In the genomic region with DNA sequence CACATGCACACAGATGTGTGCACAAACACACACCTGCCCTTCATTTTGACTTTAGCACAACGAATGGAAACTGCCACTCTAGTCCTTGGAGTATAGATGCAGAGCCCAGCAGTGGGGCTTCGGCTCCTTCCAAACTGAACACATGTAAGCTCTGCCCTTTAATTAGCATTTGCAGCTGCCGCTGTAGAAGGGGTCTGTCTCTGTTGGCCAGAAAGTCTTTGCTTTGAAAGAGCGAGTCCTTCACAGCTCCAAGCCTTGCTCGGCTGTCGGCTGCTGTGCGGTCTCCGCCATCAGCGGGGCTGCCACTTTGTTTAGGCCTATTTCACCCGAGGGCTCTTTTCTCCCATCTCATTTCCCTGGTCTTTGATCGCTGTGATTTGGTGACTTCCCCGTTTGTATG, we compare ENCODE assay signal across 30 mouse cellular contexts. TPM values are rescaled to one million over a fixed set of nuclear protein-coding genes. Genes with fewer than 3 reads are reported as not detected.
DNase-seq lines count a peak whose midpoint lies in the region; ATAC-seq and TF ChIP-seq lines count a peak whose summit lies in the region.
"Had no signal": no experiment of that assay in that cellular context is flagged by ENCODE, and none has a peak within 500 bp of the region (broad histone marks: within the 10 kb centered on the region; RNA-seq: fewer than 3 reads in every experiment).

No protein-coding gene starts in this region.

- 65% methylated on average over 12 of the region's 12 CpGs for WGBS in hindbrain, embryonic 10.5 days
- WGBS in hindbrain, embryonic 16.5 days, result 40% methylated on average over 12 of the region's 12 CpGs
- 50% methylated on average over 12 of the region's 12 CpGs for WGBS in hindbrain, embryonic 14.5 days
- WGBS in midbrain, postnatal 0 days, result 24% methylated on average over 12 of the region's 12 CpGs

- no peak for TF ChIP-seq CTCF in brain, embryonic 14.5 days (IDR thresholded peaks at IDR 0.05; ENCODE audit: borderline replicate concordance, extremely low read depth, insufficient read depth, insufficient read length)
- TF ChIP-seq CTCF in midbrain, postnatal 0 days (IDR thresholded peaks at IDR 0.05), result no peak

- no peak for DNase-seq in hindbrain, embryonic 10.5 days (ENCODE audit: low spot score)
- peak; percentile 64 for DNase-seq in brain, embryonic 14.5 days (ENCODE audit: low read depth)
- no peak for DNase-seq in hindbrain, embryonic 14.5 days (ENCODE audit: low spot score)
- DNase-seq in midbrain, postnatal 0 days (ENCODE audit: low spot score), result peak; percentile 36
- no peak for DNase-seq in ovary, postnatal 36 days (ENCODE audit: low spot score)
- DNase-seq in MN1 (ENCODE audit: low spot score), result no peak
- DNase-seq: adrenal gland, adult 8-10 months; cerebellum, adult 11 months; cerebellum, adult 9-10 months; cerebellum, postnatal 36 days; gastrocnemius, postnatal 14 days; kidney, adult 18-20 months; kidney, postnatal 25 days; liver; lung, adult 2 months; lung, postnatal 10 days; right cerebral cortex, postnatal 4 days; thymus, adult 2 months; thymus, postnatal 36 days had no signal

- peak overlapping the region; percentile 31 for H3K27ac ChIP-seq in hindbrain, embryonic 10.5 days
- H3K27ac ChIP-seq in hindbrain, embryonic 16.5 days (ENCODE audit: low read depth, low read length), result no peak overlapping the region
- H3K27ac ChIP-seq in hindbrain, embryonic 14.5 days, result peak overlapping the region; percentile 22; the same call in 1 of the 2 replicates
- no peak overlapping the region for H3K27ac ChIP-seq in midbrain, postnatal 0 days (ENCODE audit: low read depth, low read length)
- H3K27ac ChIP-seq: embryonic facial prominence, embryonic 12.5 days; heart, embryonic 15.5 days; kidney, embryonic 15.5 days; liver, embryonic 14.5 days; macrophage; neural tube, embryonic 12.5 days; stomach, postnatal 0 days had no signal

- H3K4me3 ChIP-seq in hindbrain, embryonic 10.5 days, result no peak overlapping the region
- H3K4me3 ChIP-seq in hindbrain, embryonic 16.5 days (ENCODE audit: low read length), result no peak overlapping the region
- no peak overlapping the region for H3K4me3 ChIP-seq in hindbrain, embryonic 14.5 days (replicated peaks; ENCODE audit: low read length)
- no peak overlapping the region for H3K4me3 ChIP-seq in midbrain, postnatal 0 days (ENCODE audit: low read depth, low read length)
- H3K4me3 ChIP-seq: embryonic facial prominence, embryonic 12.5 days; heart, embryonic 15.5 days; kidney, embryonic 15.5 days; neural tube, embryonic 12.5 days had no signal

- no peak for ATAC-seq in hindbrain, embryonic 16.5 days
- no peak for ATAC-seq in hindbrain, embryonic 14.5 days (ENCODE audit: low FRiP score)
- ATAC-seq in midbrain, postnatal 0 days (ENCODE audit: low FRiP score), result no peak
- ATAC-seq: activated CD4-positive, CD25-positive, alpha-beta regulatory T cell, adult 4 months; CD4-positive, CD25-positive, alpha-beta regulatory T cell, adult 4 months; inflammation-experienced regulatory T-cells, adult 6 months had no signal

- H3K9ac ChIP-seq in hindbrain, embryonic 16.5 days (ENCODE audit: low read depth, low read length), result no peak overlapping the region
- no peak overlapping the region for H3K9ac ChIP-seq in hindbrain, embryonic 14.5 days
- no peak overlapping the region for H3K9ac ChIP-seq in midbrain, postnatal 0 days (replicated peaks; ENCODE audit: low read length, poor library complexity, severe bottlenecking)
- H3K9ac ChIP-seq: embryonic facial prominence, embryonic 12.5 days; heart, embryonic 15.5 days; kidney, embryonic 15.5 days; liver, embryonic 14.5 days; neural tube, embryonic 12.5 days had no signal

- H3K4me1 ChIP-seq in hindbrain, embryonic 10.5 days (replicated peaks), result peaks cover 17% of the 10 kb centered on the region
- peaks cover 3% of the 10 kb centered on the region; the same call in 1 of the 2 replicates for H3K4me1 ChIP-seq in hindbrain, embryonic 16.5 days (ENCODE audit: control insufficient read depth, insufficient read depth, low read depth, low read length)
- H3K4me1 ChIP-seq in hindbrain, embryonic 14.5 days (replicated peaks; ENCODE audit: control insufficient read depth, insufficient read depth, low read length), result no peaks in the 10 kb centered on the region
- 0 out of 2 replicates have a peak, but pooled peaks cover 3% of the 10 kb centered on the region for H3K4me1 ChIP-seq in midbrain, postnatal 0 days (ENCODE audit: insufficient read depth, low read length)
- H3K4me1 ChIP-seq: embryonic facial prominence, embryonic 12.5 days; kidney, embryonic 15.5 days; neural tube, embryonic 12.5 days had no signal

- no peak for TF ChIP-seq POLR2A in brain, embryonic 14.5 days (IDR thresholded peaks at IDR 0.05; ENCODE audit: borderline replicate concordance, extremely low read depth, insufficient read depth, insufficient read length, poor library complexity, severe bottlenecking)

- H3K36me3 ChIP-seq in hindbrain, embryonic 10.5 days, result peaks cover 86% of the 10 kb centered on the region
- H3K36me3 ChIP-seq in hindbrain, embryonic 16.5 days (ENCODE audit: control insufficient read depth, insufficient read depth, low read length), result no peaks in the 10 kb centered on the region; the same call in 1 of the 2 replicates
- no peaks in the 10 kb centered on the region for H3K36me3 ChIP-seq in hindbrain, embryonic 14.5 days (replicated peaks; ENCODE audit: control insufficient read depth, insufficient read depth)
- H3K36me3 ChIP-seq in midbrain, postnatal 0 days (ENCODE audit: insufficient read depth, low read length), result no peaks in the 10 kb centered on the region

- no peaks in the 10 kb centered on the region for H3K9me3 ChIP-seq in hindbrain, embryonic 10.5 days
- no peaks in the 10 kb centered on the region for H3K9me3 ChIP-seq in hindbrain, embryonic 16.5 days (ENCODE audit: control insufficient read depth, low read length)
- no peaks in the 10 kb centered on the region for H3K9me3 ChIP-seq in hindbrain, embryonic 14.5 days (ENCODE audit: control insufficient read depth, low read length)
- H3K9me3 ChIP-seq in midbrain, postnatal 0 days (ENCODE audit: low read length), result no peaks in the 10 kb centered on the region
- H3K9me3 ChIP-seq: embryonic facial prominence, embryonic 12.5 days; heart, embryonic 15.5 days; kidney, embryonic 15.5 days; neural tube, embryonic 12.5 days had no signal

- H3K4me2 ChIP-seq in hindbrain, embryonic 16.5 days (ENCODE audit: low read length), result no peak overlapping the region
- H3K4me2 ChIP-seq in hindbrain, embryonic 14.5 days (replicated peaks), result no peak overlapping the region
- no peak overlapping the region for H3K4me2 ChIP-seq in midbrain, postnatal 0 days (ENCODE audit: low read depth, low read length, poor library complexity, severe bottlenecking)
- H3K4me2 ChIP-seq: embryonic facial prominence, embryonic 12.5 days; heart, embryonic 15.5 days; kidney, embryonic 15.5 days; neural tube, embryonic 12.5 days had no signal

- H3K27me3 ChIP-seq in hindbrain, embryonic 10.5 days (ENCODE audit: insufficient read depth, poor library complexity, severe bottlenecking), result no peaks in the 10 kb centered on the region
- H3K27me3 ChIP-seq in hindbrain, embryonic 16.5 days (replicated peaks; ENCODE audit: control insufficient read depth, insufficient read depth, low read length), result no peaks in the 10 kb centered on the region
- no peaks in the 10 kb centered on the region for H3K27me3 ChIP-seq in hindbrain, embryonic 14.5 days (ENCODE audit: control insufficient read depth, insufficient read depth, low read length)
- no peaks in the 10 kb centered on the region for H3K27me3 ChIP-seq in midbrain, postnatal 0 days (ENCODE audit: insufficient read depth, low read length)
- H3K27me3 ChIP-seq: embryonic facial prominence, embryonic 12.5 days; heart, embryonic 15.5 days; kidney, embryonic 15.5 days; neural tube, embryonic 12.5 days had no signal

RNA-seq across cellular contexts. Expression of gene Cit, which starts 23.5 kb away (rescaled TPM):
- polyA plus RNA-seq in hindbrain, embryonic 10.5 days (2016; fragmentation: Nextera tagmentation; extraction: Ambion mirVana), result 40.4 and 46.2 TPM in 2 replicates
- 32.0 and 39.8 TPM in 2 replicates for polyA plus RNA-seq in hindbrain, embryonic 16.5 days (2015; fragmentation: Nextera tagmentation; extraction: Ambion mirVana)
- polyA plus RNA-seq in brain, embryonic 14.5 days (2012; rRNA removed), result 8.9 and 12.7 TPM in 2 replicates
- polyA plus RNA-seq in hindbrain, embryonic 14.5 days (2014; fragmentation: Nextera tagmentation; extraction: Ambion mirVana), result 27.0 and 27.5 TPM in 2 replicates
- total RNA-seq in midbrain, postnatal 0 days (2014; rRNA removed), result 34.7 and 39.2 TPM in 2 replicates
- polyA plus RNA-seq in midbrain, postnatal 0 days (2015; fragmentation: Nextera tagmentation; extraction: Ambion mirVana), result 31.6 and 35.9 TPM in 2 replicates

Comparison
In these comparisons a context has a peak if more than half of its experiments do, and no peak if none do; other contexts are left out.
1. H3K27ac ChIP-seq: peak in hindbrain, embryonic 10.5 days (single experiment) and hindbrain, embryonic 14.5 days (single experiment); none in hindbrain, embryonic 16.5 days (single experiment) and midbrain, postnatal 0 days (single experiment).
2. DNase-seq: peak in brain, embryonic 14.5 days (single experiment) and midbrain, postnatal 0 days (single experiment); none in hindbrain, embryonic 10.5 days (single experiment), hindbrain, embryonic 14.5 days (single experiment), ovary, postnatal 36 days (single experiment) and MN1 (single experiment).